Mouse (Mus musculus): ENCODE data around the gene Clstn1. TPM values are rescaled to one million over a fixed set of nuclear protein-coding genes. Genes with fewer than 3 reads are reported as not detected.

The Clstn1 gene
- polyA plus RNA-seq, 1 experiment = 17.2 TPM

DNA sequence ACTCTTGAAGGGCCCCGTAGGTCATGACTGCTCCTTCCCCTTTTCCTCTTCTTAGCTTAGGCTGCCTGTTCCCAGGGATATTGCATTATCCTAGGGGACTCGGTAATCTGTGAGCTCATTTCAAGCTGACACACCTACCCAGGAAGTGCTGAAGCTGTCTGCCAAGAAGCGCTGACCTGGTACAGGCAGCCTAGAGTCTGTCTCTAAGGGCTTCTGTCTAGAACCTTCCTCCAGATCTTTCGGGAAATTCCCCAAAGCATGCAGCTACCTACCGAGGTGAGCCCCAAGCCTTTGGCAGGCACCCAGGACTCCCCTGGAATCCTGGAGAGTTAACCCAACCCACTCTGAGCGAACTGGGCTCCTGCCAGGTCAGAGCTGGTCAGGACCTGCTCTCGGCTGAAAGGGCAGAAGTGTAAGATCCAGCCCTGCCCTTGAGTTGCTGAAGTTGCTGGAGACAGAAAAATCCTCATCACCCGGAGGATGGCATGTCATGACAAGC lies 14.6 kb upstream of the Clstn1 start:
- H3K36me3 ChIP-seq (ENCODE audit: control insufficient read depth, insufficient read depth, low read length) = no peaks in the 10 kb centered on the region
- 64% methylated on average over 8 of the region's 8 CpGs for WGBS
- no peak overlapping the region for H3K27ac ChIP-seq (ENCODE audit: insufficient read depth, low read length)
- no peaks in the 10 kb centered on the region for H3K4me1 ChIP-seq (ENCODE audit: control insufficient read depth, insufficient read depth, insufficient read length)
- H3K4me3 ChIP-seq (ENCODE audit: extremely low read depth, insufficient read depth, insufficient read length) = no peak overlapping the region
- no peaks in the 10 kb centered on the region for H3K27me3 ChIP-seq (ENCODE audit: control insufficient read depth, insufficient read depth, low read length)
- TF ChIP-seq CTCF (IDR thresholded peaks at IDR 0.05; ENCODE audit: extremely low read depth, insufficient read depth, insufficient read length, insufficient replicate concordance) = no peak
- TF ChIP-seq POLR2A (IDR thresholded peaks at IDR 0.05; ENCODE audit: low read depth, low read length) = no peak
- no peak for DNase-seq (ENCODE audit: low read depth in 1 of 2, low spot score in 2 of 2)

DNA sequence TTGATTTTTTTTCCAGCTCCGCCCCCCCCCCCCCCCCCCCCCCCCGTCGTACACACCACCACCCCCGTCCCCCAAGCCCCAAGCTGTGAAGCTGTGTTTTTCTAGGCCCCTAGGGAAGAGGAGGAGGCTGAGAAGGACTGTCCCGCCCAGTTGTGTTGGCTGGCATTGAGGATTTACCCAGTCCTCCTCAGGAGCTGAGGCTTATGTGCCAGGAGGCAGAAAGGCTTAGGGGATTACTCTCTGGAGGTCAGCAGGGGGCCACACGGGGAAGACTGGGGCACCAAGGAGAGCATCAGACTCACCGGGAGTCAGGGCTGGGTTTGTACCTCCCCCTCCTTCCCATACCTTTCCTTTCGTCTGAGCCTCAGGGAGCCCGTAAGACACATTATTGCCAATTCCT lies 13.8 kb upstream of the Clstn1 start:
- no peaks in the 10 kb centered on the region for H3K27me3 ChIP-seq (ENCODE audit: control insufficient read depth, insufficient read depth, low read length)
- no peaks in the 10 kb centered on the region for H3K4me1 ChIP-seq (ENCODE audit: control insufficient read depth, insufficient read depth, insufficient read length)
- H3K27ac ChIP-seq (ENCODE audit: insufficient read depth, low read length) = no peak overlapping the region
- H3K36me3 ChIP-seq (ENCODE audit: control insufficient read depth, insufficient read depth, low read length) = no peaks in the 10 kb centered on the region
- 55% methylated on average over 8 of the region's 9 CpGs for WGBS
- no peak overlapping the region for H3K4me3 ChIP-seq (ENCODE audit: extremely low read depth, insufficient read depth, insufficient read length)
- DNase-seq (ENCODE audit: low read depth in 1 of 2, low spot score in 2 of 2) = no peak
- TF ChIP-seq CTCF (IDR thresholded peaks at IDR 0.05; ENCODE audit: extremely low read depth, insufficient read depth, insufficient read length, insufficient replicate concordance) = no peak
- TF ChIP-seq POLR2A (IDR thresholded peaks at IDR 0.05; ENCODE audit: low read depth, low read length) = no peak

DNA sequence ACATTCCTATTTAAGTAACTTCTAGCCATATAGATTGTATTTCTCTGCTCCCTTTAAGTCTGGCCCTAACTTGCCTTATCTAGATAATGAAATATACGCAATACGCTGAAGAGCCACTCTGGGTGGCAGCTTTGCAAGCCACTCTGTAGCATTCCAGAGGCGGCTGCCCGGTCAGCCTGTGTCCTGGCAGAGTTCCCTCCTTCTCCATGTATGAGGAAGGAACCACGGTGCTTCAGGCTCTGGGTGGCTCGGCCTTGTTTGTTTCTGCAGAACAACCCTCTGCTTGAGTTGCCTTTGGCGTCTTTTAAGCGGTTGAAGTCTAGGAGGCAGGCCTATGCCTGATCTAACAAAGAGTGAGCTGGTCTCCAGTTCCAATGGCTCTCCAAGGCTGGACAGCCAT lies 13.4 kb upstream of the Clstn1 start:
- H3K36me3 ChIP-seq (ENCODE audit: control insufficient read depth, insufficient read depth, low read length) = no peaks in the 10 kb centered on the region
- no peak overlapping the region for H3K27ac ChIP-seq (ENCODE audit: insufficient read depth, low read length)
- no peaks in the 10 kb centered on the region for H3K4me1 ChIP-seq (ENCODE audit: control insufficient read depth, insufficient read depth, insufficient read length)
- WGBS = 89% methylated on average over 8 of the region's 8 CpGs
- no peak for DNase-seq (ENCODE audit: low read depth in 1 of 2, low spot score in 2 of 2)
- no peaks in the 10 kb centered on the region for H3K27me3 ChIP-seq (ENCODE audit: control insufficient read depth, insufficient read depth, low read length)
- TF ChIP-seq POLR2A (IDR thresholded peaks at IDR 0.05; ENCODE audit: low read depth, low read length) = no peak
- TF ChIP-seq CTCF (IDR thresholded peaks at IDR 0.05; ENCODE audit: extremely low read depth, insufficient read depth, insufficient read length, insufficient replicate concordance) = no peak
- no peak overlapping the region for H3K4me3 ChIP-seq (ENCODE audit: extremely low read depth, insufficient read depth, insufficient read length)

DNA sequence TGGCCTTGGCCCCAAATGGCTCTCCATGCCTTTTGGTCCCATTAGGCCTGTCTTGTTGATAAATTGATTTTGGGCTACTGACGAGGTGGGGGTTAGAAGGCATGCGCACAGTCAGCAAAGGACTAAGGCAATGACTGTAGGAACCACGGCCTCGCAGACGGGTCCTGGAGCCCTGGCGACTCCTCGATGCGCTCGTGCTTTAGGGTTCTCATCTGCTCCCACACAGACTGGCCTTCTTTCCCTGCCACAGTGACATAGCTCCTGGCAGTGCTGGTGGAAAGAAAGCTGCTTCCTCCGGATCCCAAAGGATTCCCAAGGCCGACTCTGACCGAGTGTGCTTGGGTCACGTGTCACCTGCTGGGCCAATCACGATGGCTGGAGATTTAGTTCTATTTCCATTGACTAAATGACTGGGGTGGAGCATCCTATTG lies 11.9 kb upstream of the Clstn1 start:
- Histone ChIP-seq H3K27me3 (ENCODE audit: control insufficient read depth, insufficient read depth, low read length) (no peaks in the 10 kb centered on the region), H3K27ac (ENCODE audit: insufficient read depth, low read length) (no peak overlapping the region), H3K4me3 (ENCODE audit: extremely low read depth, insufficient read depth, insufficient read length) (no peak overlapping the region), H3K36me3 (ENCODE audit: control insufficient read depth, insufficient read depth, low read length) (no peaks in the 10 kb centered on the region), H3K4me1 (ENCODE audit: control insufficient read depth, insufficient read depth, insufficient read length) (no peaks in the 10 kb centered on the region)
- no peak for DNase-seq (ENCODE audit: low read depth in 1 of 2, low spot score in 2 of 2)
- 85% methylated on average over 14 of the region's 14 CpGs for WGBS
- no peak for TF ChIP-seq POLR2A (IDR thresholded peaks at IDR 0.05; ENCODE audit: low read depth, low read length)
- no peak for TF ChIP-seq CTCF (IDR thresholded peaks at IDR 0.05; ENCODE audit: extremely low read depth, insufficient read depth, insufficient read length, insufficient replicate concordance)

DNA sequence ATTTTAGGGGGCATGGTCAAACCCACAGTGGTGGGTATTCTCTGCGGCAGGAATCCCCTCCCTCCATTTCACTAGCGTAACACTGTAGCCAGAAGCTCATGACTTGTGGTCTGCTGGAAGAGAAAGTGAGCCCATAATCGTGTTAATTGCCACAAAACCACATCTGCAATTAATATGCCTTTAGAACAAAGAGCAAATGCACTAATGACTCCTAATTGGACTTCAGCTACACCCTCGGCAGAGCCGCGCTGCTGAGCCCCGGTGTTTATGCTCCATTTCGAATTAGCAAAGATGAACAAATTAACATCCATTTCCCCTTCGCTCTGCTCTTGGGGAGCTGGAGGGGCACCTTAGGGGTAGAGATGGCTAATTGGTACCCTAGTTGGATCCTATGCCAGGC lies 10.2 kb upstream of the Clstn1 start:
- no peak for DNase-seq (ENCODE audit: low read depth in 1 of 2, low spot score in 2 of 2)
- Histone ChIP-seq H3K4me1 (ENCODE audit: control insufficient read depth, insufficient read depth, insufficient read length) (no peaks in the 10 kb centered on the region), H3K4me3 (ENCODE audit: extremely low read depth, insufficient read depth, insufficient read length) (no peak overlapping the region), H3K27me3 (ENCODE audit: control insufficient read depth, insufficient read depth, low read length) (no peaks in the 10 kb centered on the region), H3K36me3 (ENCODE audit: control insufficient read depth, insufficient read depth, low read length) (no peaks in the 10 kb centered on the region), H3K27ac (ENCODE audit: insufficient read depth, low read length) (no peak overlapping the region)
- TF ChIP-seq POLR2A (IDR thresholded peaks at IDR 0.05; ENCODE audit: low read depth, low read length) = no peak
- no peak for TF ChIP-seq CTCF (IDR thresholded peaks at IDR 0.05; ENCODE audit: extremely low read depth, insufficient read depth, insufficient read length, insufficient replicate concordance)
- WGBS = 85% methylated on average over 9 of the region's 9 CpGs

DNA sequence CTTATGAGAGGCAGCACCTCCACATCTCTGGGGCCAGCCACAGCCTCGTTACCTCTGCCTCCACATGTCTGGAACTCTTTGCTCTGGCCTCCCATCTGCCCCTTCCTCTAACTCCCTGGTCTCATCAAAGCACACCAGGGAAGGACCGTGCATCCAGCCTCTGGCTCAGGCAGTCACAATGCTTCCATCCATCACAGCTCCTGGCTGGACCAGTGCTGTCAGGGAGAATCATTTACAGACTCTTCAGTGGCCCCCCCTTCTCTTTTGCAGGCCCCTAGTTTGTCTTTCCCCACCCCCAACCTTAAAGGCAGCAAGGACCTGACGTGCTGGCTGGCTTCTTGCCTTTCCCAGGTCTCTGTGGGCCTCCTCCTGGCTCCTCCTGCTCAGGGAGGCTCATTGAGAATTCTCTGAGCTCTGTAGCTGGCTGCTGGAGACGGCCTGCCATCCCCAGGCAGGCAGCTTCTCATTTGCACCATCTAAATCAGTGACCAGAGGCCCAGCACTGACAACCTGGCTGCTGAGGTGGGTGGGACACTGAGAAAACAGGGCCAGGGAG lies 9.2 kb upstream of the Clstn1 start:
- TF ChIP-seq POLR2A (IDR thresholded peaks at IDR 0.05; ENCODE audit: low read depth, low read length) (no peak), CTCF (IDR thresholded peaks at IDR 0.05; ENCODE audit: extremely low read depth, insufficient read depth, insufficient read length, insufficient replicate concordance) (no peak)
- DNase-seq (ENCODE audit: low read depth in 1 of 2, low spot score in 2 of 2) = no peak
- WGBS = 68% methylated on average over 4 of the region's 4 CpGs
- Histone ChIP-seq H3K4me1 (ENCODE audit: control insufficient read depth, insufficient read depth, insufficient read length) (no peaks in the 10 kb centered on the region), H3K27me3 (ENCODE audit: control insufficient read depth, insufficient read depth, low read length) (no peaks in the 10 kb centered on the region), H3K36me3 (ENCODE audit: control insufficient read depth, insufficient read depth, low read length) (no peaks in the 10 kb centered on the region), H3K4me3 (ENCODE audit: extremely low read depth, insufficient read depth, insufficient read length) (no peak overlapping the region), H3K27ac (ENCODE audit: insufficient read depth, low read length) (no peak overlapping the region)

DNA sequence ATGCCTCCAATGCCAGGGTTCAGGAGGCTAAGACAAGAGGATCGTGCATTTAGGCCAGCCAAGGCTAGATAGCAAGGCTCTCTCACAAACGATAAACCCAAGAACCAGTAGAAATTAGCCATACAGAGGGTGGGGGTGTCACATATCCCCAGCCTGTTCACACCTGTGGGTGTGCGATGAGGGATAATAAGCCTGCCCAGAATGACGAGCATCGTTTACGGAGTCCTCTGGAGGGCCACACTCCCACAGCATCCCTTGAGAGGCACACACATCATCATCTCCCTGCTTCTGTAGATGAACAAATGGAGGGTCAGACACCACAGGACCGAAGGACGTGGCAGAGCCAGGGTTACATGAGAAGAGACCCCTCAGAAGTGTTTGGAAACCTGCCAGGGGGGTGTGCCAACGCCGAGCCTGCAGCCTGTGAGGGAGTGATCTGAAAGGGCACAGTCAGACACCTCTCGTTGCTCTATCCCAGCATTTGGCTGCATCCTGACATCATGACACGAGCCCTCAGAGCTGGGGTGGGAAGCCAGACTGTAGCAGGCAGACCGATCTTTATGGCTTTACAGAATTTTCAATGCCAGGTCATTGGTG lies 8.1 kb upstream of the Clstn1 start:
- 80% methylated on average over 13 of the region's 13 CpGs for WGBS
- Histone ChIP-seq H3K27me3 (ENCODE audit: control insufficient read depth, insufficient read depth, low read length) (no peaks in the 10 kb centered on the region), H3K4me3 (ENCODE audit: extremely low read depth, insufficient read depth, insufficient read length) (no peak overlapping the region), H3K36me3 (ENCODE audit: control insufficient read depth, insufficient read depth, low read length) (no peaks in the 10 kb centered on the region), H3K27ac (ENCODE audit: insufficient read depth, low read length) (no peak overlapping the region), H3K4me1 (ENCODE audit: control insufficient read depth, insufficient read depth, insufficient read length) (no peaks in the 10 kb centered on the region)
- DNase-seq (ENCODE audit: low read depth in 1 of 2, low spot score in 2 of 2) = no peak
- TF ChIP-seq CTCF (IDR thresholded peaks at IDR 0.05; ENCODE audit: extremely low read depth, insufficient read depth, insufficient read length, insufficient replicate concordance) = no peak
- no peak for TF ChIP-seq POLR2A (IDR thresholded peaks at IDR 0.05; ENCODE audit: low read depth, low read length)
